Mouse (Mus musculus): ENCODE results near the gene Cadps2.

Gene Cadps2

GRCm38 (mm10) chr6:23762204-23762603 lies 77.0 kb downstream of the Cadps2 start:
- DNase-seq (ENCODE audit: low spot score): no peak

- no peak for DNase-seq (ENCODE audit: low spot score)
These were observed 81.0 kb downstream of the Cadps2 start for GRCm38 (mm10) chr6:23758249-23758648.

DNA sequence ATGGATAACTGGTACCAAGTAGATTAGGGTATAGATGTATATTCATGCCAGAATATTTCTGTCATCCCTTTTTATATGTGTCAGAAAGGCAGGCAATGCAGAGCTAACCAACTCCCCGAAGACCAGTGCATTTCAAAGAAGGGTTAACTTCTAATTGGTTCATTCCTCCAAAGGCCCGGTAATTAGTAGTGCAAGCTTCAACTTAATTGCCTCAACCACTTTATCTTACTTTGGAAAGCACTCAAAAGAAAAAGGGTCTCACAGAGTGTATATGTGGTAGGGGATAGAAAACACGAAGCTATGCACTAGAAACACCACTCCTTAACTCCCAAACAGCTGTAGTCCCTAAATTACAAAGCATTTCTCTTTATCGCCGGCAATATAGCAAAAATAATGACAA lies 90.4 kb downstream of the Cadps2 start:
- DNase-seq (ENCODE audit: low spot score): no peak

DNA sequence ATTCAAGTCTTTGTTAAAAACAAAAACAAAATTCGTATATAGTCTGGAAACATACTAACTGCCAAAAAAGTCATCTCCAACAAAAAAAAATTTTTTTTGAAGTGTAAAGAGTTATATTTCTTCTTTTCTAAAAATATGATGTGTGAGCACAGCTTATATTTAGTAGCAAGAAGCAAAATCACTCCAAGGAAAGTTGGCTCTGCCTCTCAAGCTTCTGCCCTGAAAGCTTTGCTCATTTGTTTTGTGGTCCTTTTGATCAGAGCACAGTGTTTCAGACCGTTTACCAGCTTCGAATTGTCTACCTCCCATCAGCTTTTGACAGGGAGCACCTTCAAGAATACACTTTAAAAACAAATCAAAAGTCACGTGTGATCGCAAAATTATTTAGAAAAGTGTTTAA lies 99.2 kb downstream of the Cadps2 start:
- DNase-seq (ENCODE audit: low spot score): no peak

DNA sequence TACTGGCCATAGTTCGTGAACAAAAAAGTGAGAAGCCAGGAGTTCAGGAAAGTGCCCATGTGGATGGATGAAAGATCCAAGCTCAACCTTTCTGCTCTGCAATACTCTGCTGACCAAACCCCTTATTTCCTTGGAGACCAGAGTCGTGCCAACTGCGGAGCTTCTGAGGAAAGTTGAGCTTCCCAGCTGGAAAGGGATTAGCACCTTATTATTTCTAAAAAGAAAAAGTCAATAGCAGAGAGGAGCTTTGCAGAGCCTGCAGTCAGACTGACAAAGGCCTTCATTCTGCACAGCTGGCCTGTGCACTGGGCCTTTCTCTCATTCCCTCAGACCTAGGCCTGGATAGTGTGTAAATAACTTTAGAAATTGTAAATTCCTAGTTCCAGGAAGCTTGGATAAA lies 106.5 kb downstream of the Cadps2 start:
- DNase-seq (ENCODE audit: low spot score): no peak

DNA sequence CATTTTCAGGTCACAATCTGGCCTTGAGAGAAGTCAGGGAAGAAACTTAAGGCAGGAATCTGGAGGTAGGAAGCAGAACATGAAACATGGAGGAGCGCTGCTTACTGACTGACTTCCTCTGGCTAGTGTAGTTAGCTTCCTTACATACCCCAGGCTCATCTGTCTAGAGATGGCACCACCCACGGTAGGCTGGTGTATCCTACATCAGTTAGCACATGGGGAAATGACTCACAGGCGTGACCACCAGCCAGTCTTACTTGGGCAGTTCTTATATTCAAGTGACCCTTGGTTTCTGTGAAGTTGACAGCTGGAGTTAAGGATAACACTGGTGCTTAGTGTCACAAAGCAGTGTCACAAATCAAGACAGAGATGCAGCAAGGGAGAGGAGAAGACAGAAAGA lies 110.6 kb downstream of the Cadps2 start:
- no peak for DNase-seq (ENCODE audit: low spot score)

DNA sequence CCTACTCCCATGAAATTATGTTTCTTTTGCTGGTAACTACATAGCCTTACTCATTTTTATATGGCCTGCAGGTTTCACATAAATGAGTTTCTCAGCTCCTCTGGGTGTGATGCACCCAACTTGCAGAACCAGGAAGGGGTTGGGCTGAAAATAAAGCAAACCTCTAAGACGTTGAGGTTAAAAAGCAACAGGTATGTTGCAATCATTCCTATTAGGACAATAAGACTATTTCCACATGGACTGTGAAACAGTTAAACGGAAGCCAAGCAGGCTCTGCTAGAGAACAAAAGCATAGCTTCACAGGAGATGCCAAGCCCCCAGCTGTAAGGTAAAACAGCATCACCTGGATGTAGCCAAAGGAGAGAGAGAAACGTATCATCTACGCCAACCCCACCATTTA lies 115.5 kb downstream of the Cadps2 start:
- DNase-seq (ENCODE audit: low spot score): no peak

DNA sequence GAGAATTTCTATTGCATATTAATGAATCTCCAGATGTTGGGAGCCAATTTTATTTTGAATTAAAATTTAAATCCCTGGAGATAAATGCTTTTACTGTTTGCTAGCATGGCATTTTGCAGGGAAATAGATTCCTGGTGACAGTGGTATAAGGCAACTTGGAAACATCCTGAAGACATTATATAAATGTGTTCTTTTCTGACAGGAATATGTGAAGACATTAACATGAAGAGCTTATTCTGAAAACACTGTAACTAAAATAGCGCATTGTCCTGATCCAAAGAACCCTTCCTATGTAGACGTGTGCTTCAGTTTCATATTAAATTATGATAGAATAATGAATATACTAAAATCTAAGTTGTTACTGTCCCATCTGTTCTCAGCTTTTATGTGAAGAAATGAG lies 118.8 kb downstream of the Cadps2 start:
- DNase-seq (ENCODE audit: low spot score): no peak

GRCm38 (mm10) chr6:23707506-23707905 lies 131.7 kb downstream of the Cadps2 start:
- no peak for DNase-seq (ENCODE audit: low spot score)

- DNase-seq (ENCODE audit: low spot score): no peak
These were observed 138.3 kb downstream of the Cadps2 start for GRCm38 (mm10) chr6:23700879-23701278.

- DNase-seq (ENCODE audit: low spot score): no peak
These were observed 161.0 kb downstream of the Cadps2 start for GRCm38 (mm10) chr6:23678172-23678571.

DNA sequence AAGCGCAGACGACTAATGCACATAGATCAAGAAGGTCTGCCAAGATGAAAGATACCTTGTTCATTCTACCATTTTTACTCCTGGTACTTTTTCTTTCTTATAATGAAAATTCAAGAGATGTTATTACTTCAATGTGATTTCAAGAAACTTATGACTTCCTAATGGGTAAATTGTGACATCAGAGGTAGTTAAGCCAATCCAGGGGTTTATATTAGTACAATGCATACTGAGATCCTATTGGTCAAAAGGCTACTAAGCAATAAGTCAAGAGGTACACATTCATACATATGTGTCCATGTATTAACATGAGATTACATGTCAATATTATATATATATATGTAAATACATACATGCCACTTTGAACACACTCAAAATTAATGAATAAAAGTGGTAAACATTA lies 184.2 kb downstream of the Cadps2 start, which contains the start of gene Rnf148:
Rnf148 (minus strand) TSS at position 101 of the 400 bp plus-strand sequence.
- no peak for DNase-seq (ENCODE audit: low spot score)

DNA sequence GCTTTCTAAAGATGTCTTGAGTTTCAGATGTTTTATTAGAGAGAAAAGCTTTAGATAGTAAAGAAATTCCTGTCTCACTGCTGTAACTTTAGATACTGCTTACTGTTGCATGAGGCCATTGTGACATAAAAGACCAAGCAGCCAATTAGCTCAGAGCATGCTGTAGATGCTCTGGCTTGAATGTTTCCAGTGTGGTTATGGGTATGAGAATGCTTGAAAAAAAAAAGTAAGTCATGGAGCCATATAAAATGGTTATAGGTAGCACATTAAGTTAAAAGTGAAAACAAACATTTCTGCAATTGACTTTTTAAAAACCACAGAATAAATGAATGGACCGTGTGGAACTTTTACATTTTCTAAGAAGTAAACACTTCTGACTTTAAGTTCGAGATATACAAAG lies 189.0 kb downstream of the Cadps2 start, which contains the start of gene Rnf133:
Rnf133 (minus strand) TSS at position 101 of the 400 bp plus-strand sequence.
- DNase-seq (ENCODE audit: low spot score): no peak

- DNase-seq (ENCODE audit: low spot score): no peak
These were observed 190.5 kb downstream of the Cadps2 start for GRCm38 (mm10) chr6:23648732-23649131.

- no peak for DNase-seq (ENCODE audit: low spot score)
These were observed 191.5 kb downstream of the Cadps2 start for GRCm38 (mm10) chr6:23647627-23648247.

DNA sequence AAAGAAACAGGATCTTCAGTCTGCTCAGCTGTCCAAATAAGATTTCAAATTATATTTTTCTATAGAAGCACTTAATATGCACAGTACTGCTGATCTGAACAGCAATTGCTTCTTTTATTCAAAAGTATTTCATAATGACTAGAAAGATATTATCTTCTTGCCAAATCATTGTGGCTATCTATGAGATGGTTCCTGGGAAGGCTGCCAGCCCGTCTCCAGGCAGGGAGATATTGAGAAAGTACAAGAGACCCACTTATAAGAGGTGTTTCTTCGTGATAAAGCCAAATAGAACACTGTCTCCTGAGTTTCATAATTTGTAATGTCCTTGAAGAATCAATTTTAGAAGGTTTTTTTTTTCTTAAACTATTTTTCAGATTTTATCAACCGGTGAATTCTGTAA lies 202.1 kb downstream of the Cadps2 start:
- no peak for DNase-seq (ENCODE audit: low spot score)

- DNase-seq (ENCODE audit: low spot score): no peak
These were observed 204.0 kb downstream of the Cadps2 start for GRCm38 (mm10) chr6:23635208-23635607.

GRCm38 (mm10) chr6:23634016-23634415 lies 205.2 kb downstream of the Cadps2 start:
- DNase-seq (ENCODE audit: low spot score): no peak

GRCm38 (mm10) chr6:23630465-23630864 lies 208.8 kb downstream of the Cadps2 start:
- DNase-seq (ENCODE audit: low spot score): no peak

- DNase-seq (ENCODE audit: low spot score): no peak
These were observed 264.1 kb downstream of the Cadps2 start for GRCm38 (mm10) chr6:23575102-23575501.

GRCm38 (mm10) chr6:23573750-23574149 lies 265.5 kb downstream of the Cadps2 start:
- no peak for DNase-seq (ENCODE audit: low spot score)

DNA sequence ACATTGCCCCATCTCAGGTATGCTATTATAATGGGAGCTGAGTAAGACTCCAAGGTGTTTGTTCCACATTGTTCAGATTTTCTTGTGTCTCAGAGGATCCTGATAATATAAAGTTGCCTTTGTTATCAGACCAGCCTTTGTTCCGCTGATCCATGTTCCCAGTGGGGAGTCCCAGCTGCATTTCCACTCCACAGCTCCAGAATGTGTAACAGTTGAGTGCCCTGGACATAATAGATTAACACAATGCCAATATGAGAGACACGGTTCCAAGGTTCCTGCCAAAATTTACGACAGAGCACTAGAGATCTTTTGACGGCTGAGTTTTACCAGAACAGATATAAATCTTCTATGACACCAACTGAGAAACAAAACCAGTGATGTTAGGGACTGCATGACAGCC lies 266.8 kb downstream of the Cadps2 start:
- no peak for DNase-seq (ENCODE audit: low spot score)

DNA sequence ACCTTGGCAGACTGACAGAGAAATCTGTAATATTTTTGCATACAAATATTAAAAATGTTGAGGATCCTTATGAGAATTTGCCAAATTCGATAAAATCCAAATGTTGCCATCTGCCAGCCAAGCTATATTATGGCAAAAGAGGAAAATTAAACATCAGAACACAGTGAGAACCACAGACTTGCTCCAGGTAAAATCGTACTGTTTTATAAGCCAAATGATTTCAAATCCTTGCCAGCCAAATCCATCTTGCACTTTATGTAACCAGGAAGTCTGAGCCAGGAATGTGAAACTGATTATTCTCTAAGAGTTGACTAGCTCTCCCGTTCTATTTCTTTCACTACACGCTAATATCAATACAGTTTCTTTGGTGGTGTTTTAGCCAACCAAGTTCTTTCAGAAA lies 269.5 kb downstream of the Cadps2 start:
- no peak for DNase-seq (ENCODE audit: low spot score)

- DNase-seq (ENCODE audit: low spot score): no peak
These were observed 270.5 kb downstream of the Cadps2 start for GRCm38 (mm10) chr6:23568688-23569087.

All from c-Kit-positive CD71-positive TER-119-positive erythroid progenitor cells, embryonic 14.5 days (primary cell).